8 mouse cellular contexts compared by ENCODE assay signal in genomic region chr16:43506771-43507405, GRCm38 (mm10).
DNase-seq lines count a peak whose midpoint lies in the region; ATAC-seq and TF ChIP-seq lines count a peak whose summit lies in the region.

No protein-coding gene starts in this region.

- H3K4me2 ChIP-seq in embryonic facial prominence, embryonic 12.5 days (replicated peaks) = peak overlapping the region; percentile 35
- H3K4me2 ChIP-seq in heart, embryonic 15.5 days = peak overlapping the region; percentile 64
- H3K4me2 ChIP-seq in midbrain, embryonic 15.5 days = peak overlapping the region; percentile 60
- no peak overlapping the region for H3K4me2 ChIP-seq in liver, postnatal 0 days (ENCODE audit: low read depth, low read length)

- H3K36me3 ChIP-seq in embryonic facial prominence, embryonic 12.5 days = no peaks in the 10 kb centered on the region
- H3K36me3 ChIP-seq in heart, embryonic 15.5 days = no peaks in the 10 kb centered on the region
- H3K36me3 ChIP-seq in midbrain, embryonic 15.5 days (replicated peaks) = no peaks in the 10 kb centered on the region
- H3K36me3 ChIP-seq in liver, postnatal 0 days (replicated peaks; ENCODE audit: insufficient read depth, low read length) = no peaks in the 10 kb centered on the region

- H3K4me1 ChIP-seq in embryonic facial prominence, embryonic 12.5 days = peaks cover 12% of the 10 kb centered on the region
- peaks cover 22% of the 10 kb centered on the region for H3K4me1 ChIP-seq in heart, embryonic 15.5 days (replicated peaks)
- H3K4me1 ChIP-seq in midbrain, embryonic 15.5 days = peaks cover 62% of the 10 kb centered on the region
- no peaks in the 10 kb centered on the region; the same call in 1 of the 2 replicates for H3K4me1 ChIP-seq in liver, postnatal 0 days (ENCODE audit: insufficient read depth)

- 20% methylated on average over 10 of the region's 10 CpGs for WGBS in embryonic facial prominence, embryonic 12.5 days
- WGBS in heart, embryonic 15.5 days = 29% methylated on average over 10 of the region's 10 CpGs
- WGBS in midbrain, embryonic 15.5 days = 9% methylated on average over 10 of the region's 10 CpGs
- 46% methylated on average over 10 of the region's 10 CpGs for WGBS in liver, postnatal 0 days (ENCODE audit: insufficient replicate concordance)

- no peak for DNase-seq in layer of hippocampus, adult 2 months (ENCODE audit: low spot score in 2 of 2)
- no peak for DNase-seq in layer of hippocampus, adult 9-10 months (ENCODE audit: low spot score)
- no peak for DNase-seq in urinary bladder, postnatal 10 days (ENCODE audit: low spot score)
- no peak for DNase-seq in liver, postnatal 0 days
- no peak for DNase-seq in frontal cortex, postnatal 14 days (ENCODE audit: low spot score in 2 of 2)

- H3K27me3 ChIP-seq in embryonic facial prominence, embryonic 12.5 days = no peaks in the 10 kb centered on the region
- H3K27me3 ChIP-seq in heart, embryonic 15.5 days = no peaks in the 10 kb centered on the region
- H3K27me3 ChIP-seq in midbrain, embryonic 15.5 days (replicated peaks) = no peaks in the 10 kb centered on the region
- no peaks in the 10 kb centered on the region for H3K27me3 ChIP-seq in liver, postnatal 0 days (ENCODE audit: insufficient read depth, low read length)

- no peak for TF ChIP-seq EP300 in liver, postnatal 0 days (IDR thresholded peaks at IDR 0.05; ENCODE audit: low read depth)

- ATAC-seq in embryonic facial prominence, embryonic 12.5 days (ENCODE audit: insufficient number of reproducible peaks, insufficient read depth, low FRiP score, low TSS enrichment) = no peak
- no peak for ATAC-seq in heart, embryonic 15.5 days (replicated peaks; ENCODE audit: insufficient number of reproducible peaks, insufficient read depth, low FRiP score, low read depth)
- no peak for ATAC-seq in midbrain, embryonic 15.5 days (replicated peaks)
- no peak for ATAC-seq in liver, postnatal 0 days

- H3K9me3 ChIP-seq in embryonic facial prominence, embryonic 12.5 days = no peaks in the 10 kb centered on the region
- no peaks in the 10 kb centered on the region for H3K9me3 ChIP-seq in heart, embryonic 15.5 days (replicated peaks)
- H3K9me3 ChIP-seq in midbrain, embryonic 15.5 days = no peaks in the 10 kb centered on the region
- no peaks in the 10 kb centered on the region for H3K9me3 ChIP-seq in liver, postnatal 0 days (ENCODE audit: low read length)

- H3K9ac ChIP-seq in embryonic facial prominence, embryonic 12.5 days = 0 out of 2 replicates have a peak overlapping the region, but pooled peaks have one; percentile 15
- H3K9ac ChIP-seq in heart, embryonic 15.5 days = peak overlapping the region; percentile 44
- H3K9ac ChIP-seq in midbrain, embryonic 15.5 days = peak overlapping the region; percentile 49; the same call in 1 of the 2 replicates
- no peak overlapping the region for H3K9ac ChIP-seq in liver, postnatal 0 days (replicated peaks)

- peak overlapping the region; percentile 99 for H3K27ac ChIP-seq in layer of hippocampus, adult 2 months
- H3K27ac ChIP-seq in embryonic facial prominence, embryonic 12.5 days = peak overlapping the region; percentile 72
- H3K27ac ChIP-seq in heart, embryonic 15.5 days = peak overlapping the region; percentile 83
- peak overlapping the region; percentile 78 for H3K27ac ChIP-seq in midbrain, embryonic 15.5 days
- H3K27ac ChIP-seq in liver, postnatal 0 days (ENCODE audit: low read depth) = no peak overlapping the region

- no peak for TF ChIP-seq CTCF in layer of hippocampus, adult 2 months (conservative IDR thresholded peaks at IDR 0.05)
- TF ChIP-seq CTCF in liver, postnatal 0 days (IDR thresholded peaks at IDR 0.05; ENCODE audit: low read depth) = no peak

- H3K4me3 ChIP-seq in layer of hippocampus, adult 2 months = peak overlapping the region; percentile 72
- H3K4me3 ChIP-seq in embryonic facial prominence, embryonic 12.5 days = 0 out of 2 replicates have a peak overlapping the region, but pooled peaks have one; percentile 14
- H3K4me3 ChIP-seq in heart, embryonic 15.5 days = peak overlapping the region; percentile 36
- peak overlapping the region; percentile 49 for H3K4me3 ChIP-seq in midbrain, embryonic 15.5 days
- no peak overlapping the region for H3K4me3 ChIP-seq in liver, postnatal 0 days (ENCODE audit: low read depth, low read length)
